Mouse (Mus musculus) heart, embryonic 11.5 days (tissue): Measurements from ENCODE around the gene Tent4b. TPM values are rescaled to one million over a fixed set of nuclear protein-coding genes. Genes with fewer than 3 reads are reported as not detected.

Experiments
- ATAC-seq: fragments of 200-750 bp; cut with Nextera tagmentation; replicated peaks from 2 replicates; pipeline ENCODE4 v1.8.0; 2017; ENCODE audit warnings: moderate library complexity; ENCODE audit not compliant: insufficient number of reproducible peaks, low FRiP score, low TSS enrichment
- H3K27ac ChIP-seq: fragments of 300-500 bp; sonication (generic); 2 replicates; pipeline ENCODE4 v1.5.1; 2014; ENCODE audit warnings: mild to moderate bottlenecking, low read depth, low read length
- H3K27me3 ChIP-seq: fragments of 300-500 bp; sonication (generic); 2 replicates; pipeline ENCODE4 v1.6.1; 2014; ENCODE audit warnings: mild to moderate bottlenecking, low read length, mixed read lengths; ENCODE audit not compliant: control insufficient read depth, insufficient read depth
- H3K36me3 ChIP-seq: fragments of 300-500 bp; sonication (generic); 2 replicates; pipeline ENCODE4 v1.6.1; 2014; ENCODE audit warnings: mild to moderate bottlenecking, low read length, moderate library complexity, mixed read lengths; ENCODE audit not compliant: control insufficient read depth, insufficient read depth
- H3K4me1 ChIP-seq: fragments of 300-500 bp; sonication (generic); 2 replicates; pipeline ENCODE4 v1.6.1; 2014; ENCODE audit warnings: low read length; ENCODE audit not compliant: control insufficient read depth, insufficient read depth
- H3K4me2 ChIP-seq: fragments of 300-500 bp; sonication (generic); 2 replicates; pipeline ENCODE4 v1.6.1; 2014; ENCODE audit warnings: mild to moderate bottlenecking, moderate library complexity
- H3K4me3 ChIP-seq: fragments of 300-500 bp; sonication (generic); 2 replicates; pipeline ENCODE4 v1.5.1; 2014; ENCODE audit warnings: low read depth, low read length
- H3K9ac ChIP-seq: fragments of 300-500 bp; sonication (generic); 2 replicates; pipeline ENCODE4 v1.6.1; 2014; ENCODE audit warnings: mild to moderate bottlenecking, low read depth, low read length, moderate library complexity
- H3K9me3 ChIP-seq: fragments of 300-500 bp; sonication (generic); replicated peaks from 2 replicates; pipeline ENCODE4 v1.6.1; 2016; ENCODE audit warnings: low read length; ENCODE audit not compliant: control insufficient read depth
- WGBS: fragments of 180-500 bp; shearing (Covaris S2); extraction: QIAGEN DNeasy Blood & Tissue Kit; methylation state at CpG from one replicate; pipeline ENCODE4 v1.1.7; 2014; ENCODE audit not compliant: insufficient replicate concordance; 5-methylcytosine and 5-hydroxymethylcytosine counted together
- polyA plus RNA-seq: library from polyadenylated mRNA; unstranded; fragments of >200 nt; fragmentation: Nextera tagmentation; extraction: Ambion mirVana; gene quantifications from 2 replicates; pipeline ENCODE4 v1.2.1, GENCODE M21; 2014

The Tent4b gene
- polyA plus RNA-seq, 1 experiment from 2014 or later: 9.7 TPM

GRCm38 (mm10) chr8:88262831-88263635 lies 64.0 kb downstream of the Tent4b start:
- no peak overlapping the region for H3K4me3 ChIP-seq
- ATAC-seq: no peak
- no peak overlapping the region for H3K27ac ChIP-seq
- WGBS: 50% methylated on average over 14 of the region's 14 CpGs
- no peak overlapping the region for H3K9ac ChIP-seq
- H3K36me3 ChIP-seq: no peaks in the 10 kb centered on the region
- H3K4me1 ChIP-seq: peaks cover 2% of the 10 kb centered on the region; the same call in 1 of the 2 replicates
- H3K4me2 ChIP-seq: no peak overlapping the region
- 0 out of 2 replicates have a peak, but pooled peaks cover 3% of the 10 kb centered on the region for H3K27me3 ChIP-seq
- H3K9me3 ChIP-seq: no peaks in the 10 kb centered on the region

- Histone ChIP-seq H3K27ac (no peak overlapping the region), H3K27me3 (peaks cover 14% of the 10 kb centered on the region), H3K9me3 (0 out of 2 replicates have a peak, but pooled peaks cover 3% of the 10 kb centered on the region), H3K4me2 (no peak overlapping the region), H3K4me3 (no peak overlapping the region), H3K4me1 (peaks cover under 1% of the 10 kb centered on the region; the same call in 1 of the 2 replicates), H3K9ac (no peak overlapping the region), H3K36me3 (no peaks in the 10 kb centered on the region)
- ATAC-seq: no peak
- 9% methylated on average over 2 of the region's 2 CpGs for WGBS
These were observed 66.5 kb downstream of the Tent4b start for GRCm38 (mm10) chr8:88265511-88265910.

GRCm38 (mm10) chr8:88266170-88266800 lies 67.3 kb downstream of the Tent4b start:
- no peaks in the 10 kb centered on the region; the same call in 1 of the 2 replicates for H3K4me1 ChIP-seq
- H3K9ac ChIP-seq: no peak overlapping the region
- peaks cover 17% of the 10 kb centered on the region for H3K27me3 ChIP-seq
- 0 out of 2 replicates have a peak, but pooled peaks cover 3% of the 10 kb centered on the region for H3K9me3 ChIP-seq
- no peak overlapping the region for H3K4me3 ChIP-seq
- no peak for ATAC-seq
- WGBS: 28% methylated on average over 10 of the region's 10 CpGs
- H3K27ac ChIP-seq: no peak overlapping the region
- no peak overlapping the region for H3K4me2 ChIP-seq
- H3K36me3 ChIP-seq: no peaks in the 10 kb centered on the region

GRCm38 (mm10) chr8:88266801-88267403 lies 67.9 kb downstream of the Tent4b start:
- H3K4me1 ChIP-seq: no peaks in the 10 kb centered on the region; the same call in 1 of the 2 replicates
- H3K4me2 ChIP-seq: no peak overlapping the region
- H3K27me3 ChIP-seq: peaks cover 23% of the 10 kb centered on the region
- no peak overlapping the region for H3K27ac ChIP-seq
- H3K4me3 ChIP-seq: no peak overlapping the region
- no peak for ATAC-seq
- 0 out of 2 replicates have a peak, but pooled peaks cover 3% of the 10 kb centered on the region for H3K9me3 ChIP-seq
- H3K9ac ChIP-seq: no peak overlapping the region
- 74% methylated on average over 14 of the region's 14 CpGs for WGBS
- no peaks in the 10 kb centered on the region for H3K36me3 ChIP-seq

GRCm38 (mm10) chr8:88269107-88269875 lies 70.3 kb downstream of the Tent4b start:
- no peak for ATAC-seq

GRCm38 (mm10) chr8:88270086-88270485 lies 71.1 kb downstream of the Tent4b start:
- Histone ChIP-seq H3K27ac (no peak overlapping the region), H3K36me3 (no peaks in the 10 kb centered on the region), H3K4me3 (no peak overlapping the region), H3K4me1 (peaks cover 8% of the 10 kb centered on the region; the same call in 1 of the 2 replicates), H3K4me2 (no peak overlapping the region), H3K27me3 (peaks cover 53% of the 10 kb centered on the region), H3K9me3 (0 out of 2 replicates have a peak, but pooled peaks cover 3% of the 10 kb centered on the region), H3K9ac (no peak overlapping the region)
- 59% methylated on average over 3 of the region's 3 CpGs for WGBS
- ATAC-seq: no peak

More at GRCm38 (mm10) chr8:88269107-88269875, 70.3 kb downstream of the Tent4b start:
- H3K27ac ChIP-seq: no peak overlapping the region
- H3K27me3 ChIP-seq: peaks cover 46% of the 10 kb centered on the region
- H3K4me3 ChIP-seq: no peak overlapping the region
- 0 out of 2 replicates have a peak, but pooled peaks cover 3% of the 10 kb centered on the region for H3K9me3 ChIP-seq
- H3K36me3 ChIP-seq: no peaks in the 10 kb centered on the region
- H3K9ac ChIP-seq: no peak overlapping the region
- no peak overlapping the region for H3K4me2 ChIP-seq
- H3K4me1 ChIP-seq: peaks cover 8% of the 10 kb centered on the region; the same call in 1 of the 2 replicates
- 71% methylated on average over 7 of the region's 7 CpGs for WGBS

GRCm38 (mm10) chr8:88272231-88273050 lies 73.4 kb downstream of the Tent4b start, which contains the start of gene Adcy7:
Gene Adcy7, plus strand, starts transcription at chr8:88272403.
- Histone ChIP-seq H3K27ac (no peak within 1 kb of the TSS), H3K4me3 (peak within 1 kb of the TSS; percentile 47), H3K27me3 (peaks cover 66% of the 10 kb centered on the region), H3K4me1 (peaks cover 8% of the 10 kb centered on the region; the same call in 1 of the 2 replicates), H3K4me2 (peak within 1 kb of the TSS; percentile 91), H3K9ac (peak within 1 kb of the TSS; percentile 63), H3K9me3 (0 out of 2 replicates have a peak, but pooled peaks cover 3% of the 10 kb centered on the region), H3K36me3 (no peaks in the 10 kb centered on the region)
- peak; percentile 45; the same call in 1 of the 2 replicates for ATAC-seq
- WGBS: 3% methylated on average over 60 of the region's 64 CpGs
